Mouse (Mus musculus): ENCODE measurements at regions not wholly inside any gene's neighbourhood (a gene's known extent, or its start where the extent isn't known, plus 50 kb on each side); places are given as distances from the start of the nearest gene placed in this dataset.
A peak's percentile ranks its signal among the peaks of the same experiment; 100 is the strongest.

GRCm38 (mm10) chr4:82120326-82120725, 585.2 kb downstream of the Nfib start:
- TF ChIP-seq CTCF (IDR thresholded peaks at IDR 0.05), result no peak
- no peak for DNase-seq
- Histone ChIP-seq H3K27ac (peak overlapping the region; percentile 51), H3K4me3 (no peak overlapping the region)
- intact Hi-C loops (cut with DNase I), result no loop called here

GRCm38 (mm10) chr4:82101837-82102236, 603.7 kb downstream of the Nfib start:
- Histone ChIP-seq H3K27ac (no peak overlapping the region), H3K4me3 (no peak overlapping the region)
- intact Hi-C loops (cut with DNase I), result no loop called here
- DNase-seq, result no peak
- TF ChIP-seq CTCF (IDR thresholded peaks at IDR 0.05), result no peak

- no peak for DNase-seq
- no peak for TF ChIP-seq CTCF (IDR thresholded peaks at IDR 0.05)
- no peak overlapping the region for H3K27ac ChIP-seq
- intact Hi-C loops (cut with DNase I), result no loop called here
- no peak overlapping the region for H3K4me3 ChIP-seq
Observed at GRCm38 (mm10) chr4:82099970-82100368, 605.6 kb downstream of the Nfib start.

GRCm38 (mm10) chr4:82098986-82099969, 606.3 kb downstream of the Nfib start:
- Histone ChIP-seq H3K27ac (no peak overlapping the region), H3K4me3 (no peak overlapping the region)
- no peak for TF ChIP-seq CTCF (IDR thresholded peaks at IDR 0.05)

GRCm38 (mm10) chr4:82092296-82093230, 613.0 kb downstream of the Nfib start:
- Histone ChIP-seq H3K27ac (peak overlapping the region; percentile 83), H3K4me3 (peak overlapping the region; percentile 3; the same call in 1 of the 2 replicates)
- DNase-seq, result peak; percentile 52
- TF ChIP-seq CTCF (IDR thresholded peaks at IDR 0.05), result no peak
- intact Hi-C loops (cut with DNase I), result no loop called here

More at GRCm38 (mm10) chr4:82098986-82099969, 606.3 kb downstream of the Nfib start:
- DNase-seq, result no peak
- intact Hi-C loops (cut with DNase I), result no loop called here

- H3K27ac ChIP-seq, result no peak overlapping the region
- TF ChIP-seq CTCF (IDR thresholded peaks at IDR 0.05), result no peak
- no peak overlapping the region for H3K4me3 ChIP-seq
- intact Hi-C loops (cut with DNase I), result no loop called here
- DNase-seq, result no peak
Observed at GRCm38 (mm10) chr4:82089657-82090056, 615.9 kb downstream of the Nfib start.

GRCm38 (mm10) chr4:82083519-82083918, 622.0 kb downstream of the Nfib start:
- Histone ChIP-seq H3K4me3 (no peak overlapping the region), H3K27ac (no peak overlapping the region)
- DNase-seq, result no peak
- no peak for TF ChIP-seq CTCF (IDR thresholded peaks at IDR 0.05)
- intact Hi-C loops (cut with DNase I), result no loop called here

- no peak overlapping the region for H3K4me3 ChIP-seq
- no peak for TF ChIP-seq CTCF (IDR thresholded peaks at IDR 0.05)
- DNase-seq, result no peak
- no peak overlapping the region for H3K27ac ChIP-seq
- intact Hi-C loops (cut with DNase I), result loop anchor here (10.0 kb wide), 2 partner anchors 437 to 503 kb away; no protein-coding TSS in a partner anchor
Observed at GRCm38 (mm10) chr4:82068050-82068449, 625.4 kb upstream of the Mpdz start.

- peak overlapping the region; percentile 93 for H3K27ac ChIP-seq
- DNase-seq, result peak; percentile 68
- TF ChIP-seq CTCF (IDR thresholded peaks at IDR 0.05), result no peak
- peak overlapping the region; percentile 66 for H3K4me3 ChIP-seq
- intact Hi-C loops (cut with DNase I), result loop anchor here (10.0 kb wide), 2 partner anchors 439 to 501 kb away; no protein-coding TSS in a partner anchor
Observed at GRCm38 (mm10) chr4:82065641-82066358, 623.2 kb upstream of the Mpdz start.

GRCm38 (mm10) chr4:82062726-82063125, 620.1 kb upstream of the Mpdz start:
- no peak for DNase-seq
- intact Hi-C loops (cut with DNase I), result loop anchor here (10.0 kb wide), 2 partner anchors 442 to 498 kb away; no protein-coding TSS in a partner anchor
- no peak for TF ChIP-seq CTCF (IDR thresholded peaks at IDR 0.05)
- H3K27ac ChIP-seq, result peak overlapping the region; percentile 38; the same call in 1 of the 2 replicates
- H3K4me3 ChIP-seq, result no peak overlapping the region

- DNase-seq, result no peak
- H3K27ac ChIP-seq, result no peak overlapping the region
- intact Hi-C loops (cut with DNase I), result no loop called here
- TF ChIP-seq CTCF (IDR thresholded peaks at IDR 0.05), result no peak
- no peak overlapping the region for H3K4me3 ChIP-seq
Observed at GRCm38 (mm10) chr4:82056671-82057070, 614.1 kb upstream of the Mpdz start.

- intact Hi-C loops (cut with DNase I), result no loop called here
Observed at GRCm38 (mm10) chr4:82048171-82048570, 605.6 kb upstream of the Mpdz start.

More at GRCm38 (mm10) chr4:82048171-82048570, 605.6 kb upstream of the Mpdz start:
- H3K27ac ChIP-seq, result no peak overlapping the region
- no peak for TF ChIP-seq CTCF (IDR thresholded peaks at IDR 0.05)
- no peak for DNase-seq
- no peak overlapping the region for H3K4me3 ChIP-seq

Data from gastrocnemius, adult 2 months (tissue).